Mouse (Mus musculus) myocyte (in vitro differentiated cells): ENCODE measurements around the gene Dock7. TPM values are rescaled to one million over a fixed set of nuclear protein-coding genes. Genes with fewer than 3 reads are reported as not detected.

Experiments used
- H3K27me3 ChIP-seq: one replicate; pipeline ENCODE4 v1.6.1; 2011; ENCODE audit not compliant: control insufficient read depth, insufficient read depth, insufficient read length
- H3K36me3 ChIP-seq: one replicate; pipeline ENCODE4 v1.6.1; 2011; ENCODE audit not compliant: control insufficient read depth, insufficient read depth
- H3K4me2 ChIP-seq: one replicate; pipeline ENCODE4 v1.6.1; 2011; ENCODE audit warnings: low read depth, control low read depth
- H3K4me3 ChIP-seq: one replicate; pipeline ENCODE4 v1.5.1; 2011; ENCODE audit warnings: mild to moderate bottlenecking, control low read depth, moderate library complexity
- H3K79me2 ChIP-seq: one replicate; pipeline ENCODE4 v1.6.1; 2011; ENCODE audit not compliant: control insufficient read depth, insufficient read depth
- H3ac ChIP-seq: one replicate; pipeline ENCODE4 v1.6.1; 2011; ENCODE audit not compliant: control insufficient read depth, insufficient read length
- CEBPB ChIP-seq: IDR thresholded peaks from 2 replicates; pipeline ENCODE4 v1.6.1; 2011; ENCODE audit warnings: mild to moderate bottlenecking, moderate library complexity; ENCODE audit not compliant: poor library complexity, insufficient read depth, severe bottlenecking
- E2F4 ChIP-seq: IDR thresholded peaks from one replicate; pipeline ENCODE4 v1.6.1; 2011; ENCODE audit warnings: mild to moderate bottlenecking, control low read depth, moderate library complexity; ENCODE audit not compliant: insufficient read depth
- MAX ChIP-seq: IDR thresholded peaks from one replicate; pipeline ENCODE4 v1.6.1; 2011; ENCODE audit warnings: low read depth, mild to moderate bottlenecking, control low read depth
- MYOD1 ChIP-seq, 3 experiments: IDR thresholded peaks; one replicate each; pipeline ENCODE4 v1.6.1; 2011; ENCODE audit warnings: control low read depth in 2 of 3, low read depth in 2 of 3, mild to moderate bottlenecking in 2 of 3, moderate library complexity in 1 of 3; ENCODE audit not compliant: insufficient read length in 2 of 3, control insufficient read depth in 1 of 3
- MYOG ChIP-seq, 3 experiments: IDR thresholded peaks; one replicate each; pipeline ENCODE4 v1.6.1; 2011; ENCODE audit warnings: control low read depth in 2 of 3, low read depth in 2 of 3, mild to moderate bottlenecking in 2 of 3; ENCODE audit not compliant: insufficient read length in 2 of 3, control insufficient read depth in 1 of 3, insufficient read depth in 1 of 3
- POLR2A ChIP-seq: IDR thresholded peaks from one replicate; pipeline ENCODE4 v1.6.1; 2011; ENCODE audit warnings: low read depth, mild to moderate bottlenecking, control low read depth, moderate library complexity; ENCODE audit not compliant: insufficient read length
- POLR2AphosphoS2 ChIP-seq: IDR thresholded peaks from one replicate; pipeline ENCODE4 v1.6.1; 2011; ENCODE audit warnings: low read depth, control low read depth; ENCODE audit not compliant: insufficient read length
- REST ChIP-seq: IDR thresholded peaks from one replicate; pipeline ENCODE4 v1.6.1; 2011; ENCODE audit warnings: mild to moderate bottlenecking, control low read depth, moderate library complexity; ENCODE audit not compliant: insufficient read depth, insufficient read length
- SRF ChIP-seq: IDR thresholded peaks from one replicate; pipeline ENCODE4 v1.6.1; 2011; ENCODE audit warnings: low read depth; ENCODE audit not compliant: control insufficient read depth, insufficient read length
- TCF12 ChIP-seq: IDR thresholded peaks from one replicate; pipeline ENCODE4 v1.6.1; 2011; ENCODE audit warnings: mild to moderate bottlenecking, control low read depth; ENCODE audit not compliant: poor library complexity, insufficient read depth, severe bottlenecking
- TCF3 ChIP-seq: IDR thresholded peaks from one replicate; pipeline ENCODE4 v1.6.1; 2011; ENCODE audit warnings: low read depth, control low read depth; ENCODE audit not compliant: insufficient read length
- USF1 ChIP-seq: IDR thresholded peaks from one replicate; pipeline ENCODE4 v1.6.1; 2011; ENCODE audit warnings: low read depth, mild to moderate bottlenecking, control low read depth, moderate library complexity
- polyA plus RNA-seq: library from polyadenylated mRNA; unstranded; fragments of >200 nt; fragmentation: generic; extraction: Trizol; gene quantifications from one replicate; pipeline ENCODE4 v1.2.1, GENCODE M21; 2012; ENCODE audit warnings: missing spikeins

Dock7 gene
- polyA plus RNA-seq, 1 experiment = 24.7 TPM

- H3K4me3 ChIP-seq = peak overlapping the region; percentile 54
- peak overlapping the region; percentile 87 for H3ac ChIP-seq
- peaks cover 37% of the 10 kb centered on the region for H3K79me2 ChIP-seq
- H3K4me2 ChIP-seq = peak overlapping the region; percentile 91
- no peaks in the 10 kb centered on the region for H3K27me3 ChIP-seq
- H3K36me3 ChIP-seq = no peaks in the 10 kb centered on the region
- TF ChIP-seq POLR2A (peak; percentile 72), REST (no peak), E2F4 (peak; percentile 47), MYOG (IDR thresholded peaks at IDR 0.05; ENCODE audit: control insufficient read depth in 1 of 3, insufficient read depth in 1 of 3, insufficient read length in 2 of 3, low read depth in 2 of 3) (no peak), SRF (no peak), CEBPB (no peak), TCF3 (no peak), POLR2AphosphoS2 (peak; percentile 50)
These were observed 197.8 kb downstream of the Dock7 start for GRCm38 (mm10) chr4:98922643-98923567.

- Histone ChIP-seq H3K27me3 (no peaks in the 10 kb centered on the region), H3K36me3 (no peaks in the 10 kb centered on the region), H3K4me3 (peak overlapping the region; percentile 54), H3ac (peak overlapping the region; percentile 87), H3K79me2 (peaks cover 30% of the 10 kb centered on the region), H3K4me2 (peak overlapping the region; percentile 91)
- TF ChIP-seq E2F4 (no peak), POLR2AphosphoS2 (peak; percentile 22)
These were observed 198.6 kb downstream of the Dock7 start for GRCm38 (mm10) chr4:98922061-98922642.

GRCm38 (mm10) chr4:98920896-98921295 lies 199.8 kb downstream of the Dock7 start:
- Histone ChIP-seq H3K36me3 (no peaks in the 10 kb centered on the region), H3K27me3 (no peaks in the 10 kb centered on the region), H3K79me2 (peaks cover 17% of the 10 kb centered on the region), H3K4me2 (no peak overlapping the region), H3K4me3 (no peak overlapping the region), H3ac (no peak overlapping the region)
- TF ChIP-seq TCF3 (no peak), MYOG (IDR thresholded peaks at IDR 0.05; ENCODE audit: control insufficient read depth in 1 of 3, insufficient read depth in 1 of 3, insufficient read length in 2 of 3, low read depth in 2 of 3) (no peak), MYOD1 (IDR thresholded peaks at IDR 0.05; ENCODE audit: control insufficient read depth in 1 of 3, insufficient read length in 2 of 3, low read depth in 2 of 3) (no peak), E2F4 (no peak), MAX (no peak), CEBPB (no peak), POLR2AphosphoS2 (no peak), USF1 (no peak), REST (no peak), POLR2A (no peak), TCF12 (no peak), SRF (no peak)

GRCm38 (mm10) chr4:98918204-98918603 lies 202.5 kb downstream of the Dock7 start:
- Histone ChIP-seq H3K4me3 (no peak overlapping the region), H3K27me3 (no peaks in the 10 kb centered on the region), H3K36me3 (no peaks in the 10 kb centered on the region), H3K4me2 (no peak overlapping the region), H3K79me2 (no peaks in the 10 kb centered on the region), H3ac (no peak overlapping the region)
- TF ChIP-seq MYOD1 (IDR thresholded peaks at IDR 0.05; ENCODE audit: control insufficient read depth in 1 of 3, insufficient read length in 2 of 3, low read depth in 2 of 3) (no peak), POLR2AphosphoS2 (no peak), POLR2A (no peak), TCF12 (no peak), TCF3 (no peak), SRF (no peak), REST (no peak), MYOG (IDR thresholded peaks at IDR 0.05; ENCODE audit: control insufficient read depth in 1 of 3, insufficient read depth in 1 of 3, insufficient read length in 2 of 3, low read depth in 2 of 3) (no peak), E2F4 (no peak), MAX (no peak), CEBPB (no peak)

GRCm38 (mm10) chr4:98917724-98918123 lies 203.0 kb downstream of the Dock7 start:
- TF ChIP-seq POLR2AphosphoS2 (no peak), TCF3 (no peak), MAX (no peak)
- Histone ChIP-seq H3K4me3 (no peak overlapping the region), H3K4me2 (no peak overlapping the region), H3K79me2 (no peaks in the 10 kb centered on the region), H3ac (no peak overlapping the region), H3K27me3 (no peaks in the 10 kb centered on the region), H3K36me3 (no peaks in the 10 kb centered on the region)
